Mouse (Mus musculus) ES-Bruce4 (cell line): ENCODE data around the gene Tex11. TPM values are rescaled to one million over a fixed set of nuclear protein-coding genes. Genes with fewer than 3 reads are reported as not detected.

Experiments used
- H3K27ac ChIP-seq: 2 replicates; pipeline ENCODE4 v1.5.1; 2012; ENCODE audit warnings: low read length, inconsistent platforms; ENCODE audit not compliant: insufficient read depth
- H3K27me3 ChIP-seq: 2 replicates; pipeline ENCODE4 v1.6.1; 2012; ENCODE audit warnings: mild to moderate bottlenecking, low read length, inconsistent platforms; ENCODE audit not compliant: control insufficient read depth, poor library complexity, insufficient read depth, severe bottlenecking
- H3K36me3 ChIP-seq: 2 replicates; pipeline ENCODE4 v1.6.1; 2012; ENCODE audit warnings: inconsistent platforms, mild to moderate bottlenecking, low read length, moderate library complexity; ENCODE audit not compliant: control insufficient read depth, poor library complexity, insufficient read depth, severe bottlenecking
- H3K4me1 ChIP-seq: one replicate; pipeline ENCODE4 v1.8.1; 2011; ENCODE audit warnings: low read length; ENCODE audit not compliant: control insufficient read depth, insufficient read depth
- H3K4me3 ChIP-seq: 2 replicates; pipeline ENCODE4 v1.5.1; 2011; ENCODE audit warnings: low read depth, mild to moderate bottlenecking, low read length
- H3K9ac ChIP-seq: 2 replicates; pipeline ENCODE4 v1.6.1; 2012; ENCODE audit warnings: low read depth, mild to moderate bottlenecking, inconsistent platforms; ENCODE audit not compliant: poor library complexity, severe bottlenecking
- H3K9me3 ChIP-seq: replicated peaks from 2 replicates; pipeline ENCODE4 v1.6.1; 2012; ENCODE audit warnings: mild to moderate bottlenecking, low read length, inconsistent platforms; ENCODE audit not compliant: control insufficient read depth, poor library complexity, insufficient read depth, severe bottlenecking
- CTCF ChIP-seq: IDR thresholded peaks from one replicate; pipeline ENCODE4 v1.8.1; 2011; ENCODE audit warnings: low read depth, low read length
- EP300 ChIP-seq: IDR thresholded peaks from 2 replicates; pipeline ENCODE4 v1.6.1; 2011; ENCODE audit warnings: low read depth, low read length; ENCODE audit not compliant: insufficient read depth
- POLR2A ChIP-seq: IDR thresholded peaks from one replicate; pipeline ENCODE4 v1.8.1; 2011; ENCODE audit warnings: low read length; ENCODE audit not compliant: insufficient read depth
- polyA plus RNA-seq: library from polyadenylated mRNA; stranded (reverse); fragments of >200 nt; gene quantifications from 2 replicates; pipeline ENCODE4 v1.2.4, GENCODE M21; 2011; ENCODE audit warnings: low read depth; ENCODE audit not compliant: missing spikeins, insufficient read depth, insufficient read length

Gene Tex11
- polyA plus RNA-seq, 1 experiment, result 1.8 TPM

- no peak overlapping the region for H3K9ac ChIP-seq
- no peaks in the 10 kb centered on the region for H3K36me3 ChIP-seq
- no peak overlapping the region for H3K27ac ChIP-seq
- TF ChIP-seq POLR2A, result no peak
- no peaks in the 10 kb centered on the region for H3K27me3 ChIP-seq
- H3K4me1 ChIP-seq, result no peaks in the 10 kb centered on the region
- H3K4me3 ChIP-seq, result no peak overlapping the region
- no peaks in the 10 kb centered on the region for H3K9me3 ChIP-seq
These were observed 115.8 kb downstream of the Tex11 start for GRCm38 (mm10) chrX:100943640-100944039.

DNA sequence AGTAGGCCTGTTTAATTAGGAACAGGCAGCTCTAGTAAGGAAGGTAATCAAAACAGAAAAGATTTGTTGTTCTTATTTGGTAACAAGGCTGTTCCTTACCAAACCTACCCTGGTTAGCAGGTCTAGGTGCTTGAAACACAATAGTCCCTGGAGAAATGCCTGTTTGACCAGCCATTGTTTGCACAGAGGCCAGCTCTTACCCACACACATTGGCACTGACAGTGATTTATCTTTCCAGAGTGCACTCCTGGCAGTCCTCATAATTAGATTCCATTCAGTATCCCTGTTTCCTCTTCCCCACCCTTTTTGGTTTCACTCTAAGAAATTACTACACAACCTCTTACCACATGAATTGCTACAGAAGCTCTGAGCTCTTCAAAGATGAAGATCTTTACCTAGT lies 220.3 kb downstream of the Tex11 start:
- H3K36me3 ChIP-seq, result no peaks in the 10 kb centered on the region
- TF ChIP-seq EP300 (no peak), POLR2A (no peak), CTCF (no peak)
- H3K4me3 ChIP-seq, result no peak overlapping the region
- H3K9ac ChIP-seq, result no peak overlapping the region
- H3K4me1 ChIP-seq, result no peaks in the 10 kb centered on the region
- no peak overlapping the region for H3K27ac ChIP-seq
- H3K9me3 ChIP-seq, result no peaks in the 10 kb centered on the region
- no peaks in the 10 kb centered on the region for H3K27me3 ChIP-seq

DNA sequence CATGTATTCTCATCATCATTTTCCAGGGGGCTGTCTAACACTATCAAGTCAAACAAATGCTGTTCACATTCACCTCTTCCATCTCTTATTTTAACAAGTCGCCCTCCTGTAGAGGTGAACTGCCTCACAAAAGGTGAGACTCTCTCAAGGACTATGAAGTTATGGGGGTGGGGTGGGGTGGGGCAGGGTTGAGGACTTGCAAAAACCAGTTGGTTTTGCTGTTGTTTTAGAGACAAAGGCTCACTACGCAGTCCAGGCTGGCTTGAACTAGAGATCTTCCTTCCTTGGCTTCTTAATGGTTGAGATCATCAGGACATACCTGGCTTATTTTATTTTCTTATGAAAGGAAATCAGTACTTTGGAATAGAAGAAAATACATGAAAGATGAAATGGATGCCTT lies 226.7 kb downstream of the Tex11 start:
- no peaks in the 10 kb centered on the region for H3K27me3 ChIP-seq
- H3K9me3 ChIP-seq, result no peaks in the 10 kb centered on the region
- H3K9ac ChIP-seq, result no peak overlapping the region
- H3K36me3 ChIP-seq, result no peaks in the 10 kb centered on the region
- H3K4me3 ChIP-seq, result no peak overlapping the region
- no peak overlapping the region for H3K27ac ChIP-seq
- H3K4me1 ChIP-seq, result no peaks in the 10 kb centered on the region
- TF ChIP-seq CTCF, result no peak
- TF ChIP-seq POLR2A, result no peak
- TF ChIP-seq EP300, result no peak

DNA sequence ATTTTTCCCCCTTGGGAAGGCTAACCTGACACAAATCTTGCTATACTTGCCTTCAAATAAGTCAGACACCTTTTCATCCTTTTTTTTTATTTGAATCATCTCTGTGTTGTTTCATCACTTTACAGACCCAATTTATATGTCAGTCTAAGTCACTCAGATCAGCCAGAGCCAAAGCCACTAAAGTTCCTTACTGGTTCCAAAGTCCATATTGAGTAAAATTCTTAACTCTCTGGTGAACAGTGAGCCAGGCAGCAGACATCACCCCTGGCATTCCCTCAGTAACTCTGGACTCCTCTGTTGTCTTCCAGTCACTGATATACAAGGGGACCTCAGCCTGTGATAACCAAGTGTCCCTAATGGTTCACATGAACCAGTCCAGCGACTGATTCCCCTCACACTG lies 233.9 kb downstream of the Tex11 start:
- Histone ChIP-seq H3K36me3 (no peaks in the 10 kb centered on the region), H3K27ac (no peak overlapping the region)

DNA sequence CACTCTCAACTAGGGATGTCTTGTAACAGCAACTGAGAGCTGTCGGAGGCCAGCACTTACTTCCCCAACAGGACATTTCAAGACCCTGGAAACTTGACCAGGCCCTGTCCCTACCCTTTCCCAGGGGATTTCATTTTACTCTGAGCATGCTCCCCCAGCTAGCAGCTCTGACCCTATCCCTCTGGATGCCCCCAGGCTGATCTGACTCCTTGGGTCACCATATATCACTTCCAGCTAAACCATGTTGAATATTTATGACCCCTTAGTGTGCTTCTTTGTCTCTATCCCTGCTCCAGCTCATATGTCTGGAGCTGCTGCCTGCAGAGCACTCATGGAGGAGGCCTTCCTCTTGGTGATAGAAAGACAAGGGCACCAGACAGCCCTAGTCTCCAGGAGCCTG lies 238.3 kb downstream of the Tex11 start:
- TF ChIP-seq EP300, result no peak
- no peak for TF ChIP-seq POLR2A
- TF ChIP-seq CTCF, result no peak
- H3K4me1 ChIP-seq, result no peaks in the 10 kb centered on the region
- H3K9me3 ChIP-seq, result no peaks in the 10 kb centered on the region
- no peak overlapping the region for H3K9ac ChIP-seq
- no peak overlapping the region for H3K27ac ChIP-seq
- H3K4me3 ChIP-seq, result no peak overlapping the region
- H3K27me3 ChIP-seq, result no peaks in the 10 kb centered on the region
- peaks cover 4% of the 10 kb centered on the region for H3K36me3 ChIP-seq

More for the DNA sequence above, 233.9 kb downstream of the Tex11 start:
- Histone ChIP-seq H3K9ac (no peak overlapping the region), H3K4me3 (no peak overlapping the region), H3K4me1 (no peaks in the 10 kb centered on the region), H3K27me3 (no peaks in the 10 kb centered on the region), H3K9me3 (no peaks in the 10 kb centered on the region)
- TF ChIP-seq POLR2A (no peak), EP300 (no peak), CTCF (no peak)

GRCm38 (mm10) chrX:100818681-100819080 lies 240.8 kb downstream of the Tex11 start:
- H3K9me3 ChIP-seq, result no peaks in the 10 kb centered on the region

More at GRCm38 (mm10) chrX:100818681-100819080, 240.8 kb downstream of the Tex11 start:
- Histone ChIP-seq H3K27ac (no peak overlapping the region), H3K9ac (no peak overlapping the region), H3K4me3 (no peak overlapping the region), H3K4me1 (no peaks in the 10 kb centered on the region), H3K27me3 (no peaks in the 10 kb centered on the region), H3K36me3 (peaks cover 4% of the 10 kb centered on the region)
- TF ChIP-seq POLR2A, result no peak
- TF ChIP-seq CTCF, result no peak
- TF ChIP-seq EP300, result no peak
